Mouse (Mus musculus) thymus, postnatal 0 days (tissue): Measurements from ENCODE around the gene Cct6b. TPM values are rescaled to one million over a fixed set of nuclear protein-coding genes. Genes with fewer than 3 reads are reported as not detected.

ENCODE experiments used
- DNase-seq: peaks from one replicate; pipeline ENCODE4 v3.0.0-alpha.2; 2015; ENCODE audit warnings: low spot score
- polyA plus RNA-seq: library from polyadenylated mRNA; unstranded; fragments of >200 nt; fragmentation: Nextera tagmentation; extraction: Ambion mirVana; gene quantifications from 2 replicates; pipeline ENCODE4 v1.2.1, GENCODE M21; 2015

Gene Cct6b
- polyA plus RNA-seq, result 0.51 and 0.76 TPM in 2 replicates

- peak; percentile 94 for DNase-seq
Measured at GRCm38 (mm10) chr11:82763742-82764437, at the start of gene Cct6b, which contains the start of gene Zfp830. Gene Cct6b, minus strand, starts transcription at chr11:82764321. Gene Zfp830, plus strand, starts transcription at chr11:82764345.

GRCm38 (mm10) chr11:82808485-82808884 lies 44.4 kb upstream of the Cct6b start:
- no peak for DNase-seq

DNA sequence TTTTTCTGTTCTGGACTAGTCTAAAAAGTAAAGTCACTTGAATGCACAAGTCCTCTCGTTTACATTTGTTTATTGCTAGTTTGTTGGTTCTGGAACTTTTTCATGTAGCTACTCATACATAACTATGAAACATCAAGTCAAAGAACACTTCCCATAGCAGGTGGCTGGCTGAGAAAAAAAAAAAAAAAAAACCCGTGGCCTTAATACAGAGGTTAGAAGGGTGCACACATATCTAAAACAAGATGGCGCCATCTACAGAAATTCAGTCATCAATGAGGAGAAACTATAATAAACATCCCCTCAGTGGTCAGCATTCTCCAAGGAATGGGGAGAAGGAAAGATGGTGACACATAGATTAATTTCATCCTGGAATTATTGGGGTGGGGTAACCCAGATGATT lies 43.2 kb upstream of the Cct6b start:
- DNase-seq, result no peak

GRCm38 (mm10) chr11:82806656-82807055 lies 42.5 kb upstream of the Cct6b start:
- DNase-seq, result no peak

DNA sequence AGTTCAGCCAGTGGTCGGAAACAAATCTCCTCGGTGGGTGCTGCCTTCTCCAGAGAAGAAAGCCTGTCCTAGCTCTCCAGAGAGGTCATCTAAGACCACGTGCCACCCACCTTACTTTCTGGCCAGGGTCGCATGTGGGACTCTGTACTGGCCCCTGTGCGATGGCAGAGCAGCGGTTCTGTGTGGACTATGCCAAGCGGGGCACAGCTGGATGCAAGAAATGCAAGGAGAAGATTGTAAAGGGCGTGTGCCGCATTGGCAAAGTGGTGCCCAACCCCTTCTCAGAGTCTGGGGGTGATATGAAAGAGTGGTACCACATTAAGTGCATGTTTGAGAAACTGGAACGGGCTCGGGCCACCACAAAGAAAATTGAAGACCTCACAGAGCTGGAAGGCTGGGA lies 19.3 kb upstream of the Cct6b start:
- no peak for DNase-seq

- no peak for DNase-seq
Measured at GRCm38 (mm10) chr11:82782197-82782596, 18.1 kb upstream of the Cct6b start.

- peak; percentile 94 for DNase-seq
Measured at GRCm38 (mm10) chr11:82780983-82781903, 17.1 kb upstream of the Cct6b start, which contains the start of gene Lig3. Gene Lig3, plus strand, starts transcription at chr11:82781108.

DNA sequence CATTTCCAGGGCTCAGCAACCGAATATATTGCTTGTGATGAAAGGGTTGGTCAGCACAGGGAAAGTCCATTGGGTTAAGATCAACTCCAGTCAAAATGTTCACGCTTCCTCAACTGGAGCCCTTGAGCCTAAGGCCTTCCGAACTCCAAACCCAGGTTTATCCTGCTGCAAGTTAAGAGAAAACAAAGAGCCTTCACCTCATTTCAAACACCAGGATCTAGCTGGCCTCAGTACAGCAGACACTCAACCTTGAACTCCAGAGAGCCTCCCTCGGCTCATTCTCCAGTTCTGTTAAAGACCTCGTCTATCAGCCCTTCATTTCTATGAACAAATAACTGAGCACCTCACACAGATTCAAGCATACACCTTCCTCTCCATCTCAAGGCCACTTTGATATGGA lies 16.0 kb upstream of the Cct6b start:
- DNase-seq, result no peak

DNA sequence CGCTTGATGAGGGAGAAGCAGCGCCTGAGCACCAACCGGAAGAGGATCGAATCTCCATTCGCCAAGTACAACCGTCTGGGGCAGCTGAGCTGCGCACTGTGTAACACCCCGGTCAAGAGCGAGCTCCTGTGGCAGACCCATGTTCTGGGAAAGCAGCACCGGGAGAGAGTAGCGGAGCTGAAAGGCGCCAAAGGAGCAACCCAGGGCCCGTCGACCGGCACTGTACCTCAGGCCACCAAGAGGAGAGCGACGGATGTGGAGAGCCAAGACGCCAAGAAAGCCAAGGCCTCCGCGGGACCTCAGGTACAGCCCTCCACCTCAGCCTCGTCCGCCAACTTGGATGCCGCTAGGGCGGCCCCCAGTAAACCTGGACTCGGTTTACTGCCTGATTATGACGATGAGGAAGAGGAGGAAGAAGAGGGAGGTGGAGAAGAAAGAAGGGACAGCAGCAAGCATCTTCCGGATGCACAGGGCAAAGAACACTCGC lies 360 bp upstream of the Cct6b start:
- DNase-seq, result no peak

DNA sequence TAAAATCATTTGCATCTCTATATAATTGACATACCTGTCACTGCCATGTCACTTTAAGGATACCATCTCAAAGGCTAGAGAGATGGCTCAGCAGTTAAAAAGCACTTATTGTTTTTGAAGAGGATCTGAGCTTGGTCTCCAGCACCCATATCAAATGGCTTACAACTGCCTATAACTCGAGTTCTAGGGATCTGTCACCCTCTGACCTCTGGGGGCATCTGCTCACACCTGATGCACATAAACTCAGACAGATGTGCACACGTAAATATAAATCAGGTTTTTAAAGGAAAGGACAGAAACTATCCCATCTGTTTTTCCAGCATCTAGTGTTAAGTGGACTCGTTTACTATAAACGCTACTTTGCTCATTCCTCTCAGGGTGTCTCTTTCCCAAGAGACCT lies 860 bp downstream of the Cct6b start:
- DNase-seq, result peak; percentile 40

DNA sequence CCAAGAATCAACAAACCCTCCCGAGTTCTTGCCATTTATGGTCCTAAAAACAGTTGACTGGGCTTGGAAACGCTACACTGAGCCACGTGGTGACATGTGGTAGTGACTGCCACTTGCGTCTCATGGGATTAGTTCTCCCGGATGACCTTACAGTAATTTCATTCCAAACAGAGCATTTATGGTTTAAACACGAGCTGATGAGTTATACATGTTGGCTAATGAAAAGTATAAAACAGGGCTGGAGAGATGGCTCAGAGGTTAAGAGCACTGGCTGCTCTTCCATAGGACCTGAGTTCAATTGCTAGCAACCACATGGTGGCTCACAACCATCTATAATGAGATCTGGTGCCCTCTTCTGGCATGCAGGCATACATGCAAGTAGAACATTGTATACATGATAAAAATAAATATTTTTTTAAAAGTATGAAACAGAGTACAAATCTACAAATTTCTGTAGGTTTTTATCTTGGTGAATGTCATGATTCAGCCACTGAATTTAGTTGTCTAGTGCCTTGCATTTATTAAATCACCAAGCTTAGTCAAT lies 1.8 kb downstream of the Cct6b start:
- no peak for DNase-seq

- DNase-seq, result no peak
Measured at GRCm38 (mm10) chr11:82755919-82756318, 8.2 kb downstream of the Cct6b start.

- no peak for DNase-seq
Measured at GRCm38 (mm10) chr11:82752349-82753115, 11.6 kb downstream of the Cct6b start.

- DNase-seq, result peak; percentile 63
Measured at GRCm38 (mm10) chr11:82746857-82747366, 17.2 kb downstream of the Cct6b start.

DNA sequence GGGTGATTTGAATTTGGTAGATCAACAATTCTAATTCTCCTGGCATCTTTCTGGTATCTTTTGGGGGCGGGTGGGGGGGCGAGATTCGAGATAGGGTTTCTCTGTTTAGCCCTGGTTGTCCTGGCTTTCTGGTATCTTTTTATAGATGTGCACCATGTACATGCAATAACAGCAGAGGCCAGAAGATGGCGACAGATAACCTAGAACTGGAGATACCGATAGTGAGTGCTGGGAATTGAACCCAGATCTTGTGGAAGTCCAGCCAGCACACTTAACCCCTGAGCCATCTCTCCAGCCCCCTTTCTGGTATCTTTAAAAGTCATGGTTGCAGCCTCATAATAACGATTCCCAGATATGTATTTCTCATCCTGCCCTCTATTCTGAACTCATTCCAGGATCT lies 18.0 kb downstream of the Cct6b start:
- DNase-seq, result peak; percentile 62

GRCm38 (mm10) chr11:82739006-82739405 lies 25.1 kb downstream of the Cct6b start:
- no peak for DNase-seq

- DNase-seq, result no peak
Measured at GRCm38 (mm10) chr11:82734227-82734626, 29.9 kb downstream of the Cct6b start.

- no peak for DNase-seq
Measured at GRCm38 (mm10) chr11:82726862-82727261, 37.3 kb downstream of the Cct6b start.

GRCm38 (mm10) chr11:82719294-82719693 lies 44.8 kb downstream of the Cct6b start:
- no peak for DNase-seq

GRCm38 (mm10) chr11:82712681-82713080 lies 51.4 kb downstream of the Cct6b start:
- DNase-seq, result no peak

- no peak for DNase-seq
Measured at GRCm38 (mm10) chr11:82708934-82709333, 55.2 kb downstream of the Cct6b start.
